Mouse (Mus musculus) embryonic facial prominence, embryonic 14.5 days (tissue): Measurements from ENCODE around the gene Ltbp3. TPM values are rescaled to one million over a fixed set of nuclear protein-coding genes. Genes with fewer than 3 reads are reported as not detected.

Experiments used
- ATAC-seq: fragments of 200-750 bp; cut with Nextera tagmentation; 2 replicates; pipeline ENCODE4 v1.8.0; 2017; ENCODE audit warnings: low read depth, moderate number of reproducible peaks, moderate TSS enrichment
- DNase-seq: peaks from one replicate; pipeline ENCODE4 v3.0.0-alpha.2; 2015; ENCODE audit warnings: low spot score
- H3K27ac ChIP-seq: fragments of 300-500 bp; sonication (generic); replicated peaks from 2 replicates; pipeline ENCODE4 v1.5.1; 2014; ENCODE audit warnings: low read depth, mild to moderate bottlenecking, low read length, moderate library complexity
- H3K27me3 ChIP-seq: fragments of 300-500 bp; sonication (generic); replicated peaks from 2 replicates; pipeline ENCODE4 v1.6.1; 2014; ENCODE audit warnings: low read length; ENCODE audit not compliant: control insufficient read depth, insufficient read depth
- H3K36me3 ChIP-seq: fragments of 300-500 bp; sonication (generic); 2 replicates; pipeline ENCODE4 v1.6.1; 2014; ENCODE audit warnings: low read length, mixed read lengths; ENCODE audit not compliant: control insufficient read depth, insufficient read depth
- H3K4me1 ChIP-seq: fragments of 300-500 bp; sonication (generic); 2 replicates; pipeline ENCODE4 v1.6.1; 2014; ENCODE audit warnings: antibody characterized with exemption, low read length; ENCODE audit not compliant: control insufficient read depth, insufficient read depth
- H3K4me2 ChIP-seq: fragments of 300-500 bp; sonication (generic); 2 replicates; pipeline ENCODE4 v1.6.1; 2014; ENCODE audit warnings: low read depth, mild to moderate bottlenecking, low read length, moderate library complexity, mixed read lengths
- H3K4me3 ChIP-seq: fragments of 300-500 bp; sonication (generic); 2 replicates; pipeline ENCODE4 v1.5.1; 2014; ENCODE audit warnings: low read depth, mild to moderate bottlenecking, low read length
- H3K9ac ChIP-seq: fragments of 300-500 bp; sonication (generic); 2 replicates; pipeline ENCODE4 v1.6.1; 2014; ENCODE audit warnings: low read depth, mild to moderate bottlenecking, low read length, moderate library complexity, mixed read lengths
- H3K9me3 ChIP-seq: fragments of 300-500 bp; sonication (generic); 2 replicates; pipeline ENCODE4 v1.6.1; 2016; ENCODE audit warnings: low read length; ENCODE audit not compliant: control insufficient read depth
- WGBS: fragments of 180-500 bp; shearing (Covaris S2); extraction: QIAGEN DNeasy Blood & Tissue Kit; methylation state at CpG from one replicate; pipeline ENCODE4 v1.1.7; 2014; 5-methylcytosine and 5-hydroxymethylcytosine counted together
- polyA plus RNA-seq: library from polyadenylated mRNA; unstranded; fragments of >200 nt; fragmentation: Nextera tagmentation; extraction: Ambion mirVana; gene quantifications from 2 replicates; pipeline ENCODE4 v1.2.1, GENCODE M21; 2014

Gene Ltbp3
- polyA plus RNA-seq, result 59.2 and 68.0 TPM in 2 replicates

DNA sequence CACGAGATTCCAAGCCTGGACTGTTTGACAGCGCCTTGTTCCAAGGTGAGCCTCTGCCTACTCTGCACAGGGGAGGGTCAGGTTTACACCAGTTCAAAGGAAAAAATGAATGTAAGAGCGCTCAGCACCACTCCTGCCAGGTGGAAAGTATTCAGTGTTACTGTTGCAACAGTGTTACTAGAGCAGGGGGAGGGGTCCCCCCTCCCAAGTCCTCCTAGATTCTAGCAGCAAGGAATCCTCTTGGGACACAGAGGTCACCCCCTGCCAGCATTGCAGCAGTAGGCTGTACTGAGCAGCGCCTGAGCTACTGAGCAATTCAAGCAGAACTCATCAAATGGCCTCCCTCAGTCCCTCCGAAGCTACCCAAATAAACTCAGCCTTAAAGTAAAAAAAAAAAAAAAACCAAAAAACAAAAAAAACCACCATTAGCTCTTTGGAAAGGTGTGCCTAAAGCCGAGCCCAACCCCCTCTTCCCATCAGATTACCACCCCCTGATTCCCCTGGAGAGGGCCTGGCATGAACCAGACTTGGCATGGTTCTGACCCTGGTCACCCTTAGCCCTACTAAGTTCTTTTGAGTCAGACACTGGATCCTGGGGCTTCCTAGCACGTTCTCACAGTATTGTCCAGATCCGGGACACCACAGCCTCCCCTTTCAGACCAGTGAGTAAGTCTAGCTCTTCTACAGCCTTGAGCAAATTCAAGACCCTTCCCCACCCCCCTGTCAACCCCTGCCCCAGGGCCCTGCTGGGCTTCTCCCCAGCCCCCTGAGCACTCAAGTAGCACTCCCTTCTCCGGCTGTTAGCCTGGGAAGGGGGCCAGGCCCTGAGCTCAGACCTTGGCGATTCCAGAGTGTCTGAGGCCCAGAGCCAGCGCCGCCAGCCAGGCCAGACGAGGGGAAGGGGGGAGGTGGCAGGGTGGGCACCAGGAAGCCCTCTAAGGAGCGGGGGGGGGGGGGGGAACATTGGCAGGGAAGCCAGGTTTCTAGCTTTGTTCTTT is at the start of gene Ltbp3:
Gene Ltbp3, plus strand, starts transcription at position 585 of the 998 bp plus-strand sequence.
- peak; percentile 86 for DNase-seq
- peaks cover 5% of the 10 kb centered on the region for H3K27me3 ChIP-seq
- no peaks in the 10 kb centered on the region for H3K9me3 ChIP-seq
- H3K4me1 ChIP-seq, result peaks cover 36% of the 10 kb centered on the region
- peak within 1 kb of the TSS; percentile 96 for H3K27ac ChIP-seq
- ATAC-seq, result peak; percentile 70
- H3K36me3 ChIP-seq, result no peaks in the 10 kb centered on the region
- 14% methylated on average over 11 of the region's 14 CpGs for WGBS
- H3K4me2 ChIP-seq, result peak within 1 kb of the TSS; percentile 91
- peak within 1 kb of the TSS; percentile 86 for H3K9ac ChIP-seq
- H3K4me3 ChIP-seq, result peak within 1 kb of the TSS; percentile 66

DNA sequence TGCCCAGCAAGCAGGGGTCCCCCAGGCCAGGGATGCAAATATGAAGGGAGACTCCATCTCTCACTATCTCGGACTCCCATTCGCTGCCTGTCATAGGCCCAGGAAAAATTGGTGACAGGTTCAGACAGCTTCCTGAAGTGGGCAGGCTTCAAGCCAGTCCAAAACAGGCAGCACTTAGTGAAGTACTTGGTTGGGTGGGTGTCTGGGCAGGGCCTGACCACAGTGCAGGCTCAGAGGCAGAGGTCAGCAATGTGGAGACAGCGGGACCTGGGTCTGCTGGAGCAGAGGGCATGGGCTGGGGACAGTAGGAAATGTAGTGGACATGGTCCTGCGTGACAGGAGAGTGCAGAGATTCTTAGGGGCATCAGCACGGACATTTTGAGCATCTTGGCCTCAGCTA is 49.1 kb upstream of the Ltbp3 start:
- Histone ChIP-seq H3K27me3 (no peaks in the 10 kb centered on the region), H3K9ac (peak overlapping the region; percentile 90), H3K9me3 (no peaks in the 10 kb centered on the region), H3K4me2 (peak overlapping the region; percentile 96), H3K4me1 (peaks cover 25% of the 10 kb centered on the region), H3K36me3 (peaks cover 52% of the 10 kb centered on the region), H3K4me3 (peak overlapping the region; percentile 88), H3K27ac (peak overlapping the region; percentile 74)
- DNase-seq (no peak), ATAC-seq (no peak)
- WGBS, result 63% methylated on average over 5 of the region's 5 CpGs

DNA sequence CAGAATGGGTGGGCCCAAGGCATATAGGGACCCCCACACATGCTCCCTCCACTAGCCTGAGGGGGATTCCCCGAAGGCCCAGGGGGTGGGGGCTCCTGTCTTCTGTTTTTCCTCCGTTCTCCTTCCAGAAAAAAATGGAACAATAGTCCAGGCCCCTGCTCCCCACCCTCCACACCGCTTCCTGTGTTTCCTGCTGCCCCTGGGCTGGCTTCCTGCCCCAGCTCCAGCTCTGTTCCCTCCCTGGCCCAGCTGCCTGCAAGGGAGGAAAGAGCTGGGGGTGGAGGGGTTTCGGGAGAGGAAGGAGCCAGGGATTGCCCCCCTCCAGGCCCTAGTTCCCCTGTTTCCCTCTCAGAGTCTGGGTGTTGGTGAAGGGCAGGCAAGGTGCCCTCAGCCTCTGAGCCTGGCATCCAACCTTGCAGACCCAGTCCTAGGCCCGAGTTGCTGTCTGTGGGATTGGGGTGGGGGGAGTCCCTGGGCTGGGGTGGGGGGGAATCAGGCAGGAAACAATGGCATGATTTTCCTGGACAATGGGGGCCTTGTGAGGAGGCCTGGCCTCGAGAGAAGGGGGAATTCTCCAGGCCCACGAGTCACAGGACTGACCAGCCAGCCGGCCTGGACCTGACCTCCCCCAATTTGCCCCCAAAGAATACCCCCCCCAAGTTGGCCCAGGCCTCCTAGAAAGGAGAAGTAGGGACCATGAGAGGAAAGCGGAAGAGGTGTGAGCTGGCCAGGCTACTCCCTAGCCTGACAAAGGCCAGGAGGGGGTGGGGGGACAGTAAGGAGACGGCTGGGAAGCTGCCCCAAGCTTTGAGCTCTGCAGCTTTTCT is 48.4 kb upstream of the Ltbp3 start:
- WGBS, result 34% methylated on average over 9 of the region's 10 CpGs
- peak overlapping the region; percentile 74 for H3K27ac ChIP-seq
- H3K27me3 ChIP-seq, result no peaks in the 10 kb centered on the region
- H3K4me2 ChIP-seq, result peak overlapping the region; percentile 96
- peaks cover 59% of the 10 kb centered on the region for H3K36me3 ChIP-seq
- peak overlapping the region; percentile 90 for H3K9ac ChIP-seq
- no peaks in the 10 kb centered on the region for H3K9me3 ChIP-seq
- DNase-seq, result peak; percentile 57
- ATAC-seq, result no peak
- H3K4me3 ChIP-seq, result peak overlapping the region; percentile 88
- H3K4me1 ChIP-seq, result peaks cover 25% of the 10 kb centered on the region

DNA sequence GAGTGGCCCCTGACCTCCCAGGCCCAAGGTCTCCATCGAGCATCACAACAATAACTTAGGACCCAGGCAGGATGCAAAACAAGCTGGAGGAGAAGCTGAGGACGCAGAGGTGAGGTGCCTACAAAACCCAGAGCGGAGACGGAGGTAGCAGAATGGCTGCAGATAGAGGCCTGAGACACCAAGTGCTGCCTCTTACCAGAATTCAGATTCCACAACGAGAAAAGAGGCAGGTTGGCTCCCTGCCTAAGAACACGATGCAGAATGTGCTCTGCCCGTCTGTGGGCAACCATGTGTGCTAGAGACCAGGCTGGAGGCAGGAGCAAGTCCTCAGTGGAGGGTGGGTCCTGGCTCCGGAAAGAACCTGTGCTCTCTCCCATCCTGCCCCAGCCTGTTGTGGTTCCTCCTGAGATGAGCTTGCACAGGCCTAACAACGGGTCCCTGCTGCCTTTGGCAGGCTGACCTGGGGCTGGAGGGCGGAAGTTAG is 47.7 kb upstream of the Ltbp3 start:
- Histone ChIP-seq H3K4me1 (peaks cover 25% of the 10 kb centered on the region), H3K36me3 (peaks cover 65% of the 10 kb centered on the region), H3K4me3 (peak overlapping the region; percentile 88), H3K27me3 (no peaks in the 10 kb centered on the region), H3K9ac (peak overlapping the region; percentile 90), H3K27ac (peak overlapping the region; percentile 74), H3K9me3 (no peaks in the 10 kb centered on the region), H3K4me2 (peak overlapping the region; percentile 96)
- DNase-seq, result no peak
- no peak for ATAC-seq
- WGBS, result 56% methylated on average over 10 of the region's 10 CpGs

DNA sequence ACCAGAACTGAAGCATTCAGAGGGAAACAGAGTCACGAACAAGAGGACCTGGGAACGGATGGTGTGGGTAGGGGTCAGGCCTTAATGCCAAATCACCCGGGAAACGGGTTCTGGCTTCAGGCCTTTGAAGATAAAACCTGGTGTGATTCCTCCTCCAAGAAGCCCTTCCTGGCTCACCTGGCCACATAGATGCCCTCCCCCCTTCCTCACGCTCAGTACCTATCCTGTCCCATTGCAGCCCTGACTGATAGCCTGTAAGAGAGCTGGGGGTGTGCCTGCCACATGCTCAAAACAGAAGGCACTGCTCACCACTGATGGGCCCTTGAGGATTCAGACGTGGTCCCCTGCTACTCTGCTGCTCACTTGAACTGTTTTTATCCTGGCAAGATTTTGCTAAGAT is 46.9 kb upstream of the Ltbp3 start:
- 85% methylated on average over 6 of the region's 6 CpGs for WGBS
- Histone ChIP-seq H3K4me1 (peaks cover 25% of the 10 kb centered on the region), H3K9ac (no peak overlapping the region), H3K4me2 (0 out of 2 replicates have a peak overlapping the region, but pooled peaks have one; percentile 96), H3K4me3 (no peak overlapping the region), H3K27me3 (no peaks in the 10 kb centered on the region), H3K27ac (no peak overlapping the region), H3K9me3 (no peaks in the 10 kb centered on the region), H3K36me3 (peaks cover 74% of the 10 kb centered on the region)
- ATAC-seq (no peak), DNase-seq (no peak)

DNA sequence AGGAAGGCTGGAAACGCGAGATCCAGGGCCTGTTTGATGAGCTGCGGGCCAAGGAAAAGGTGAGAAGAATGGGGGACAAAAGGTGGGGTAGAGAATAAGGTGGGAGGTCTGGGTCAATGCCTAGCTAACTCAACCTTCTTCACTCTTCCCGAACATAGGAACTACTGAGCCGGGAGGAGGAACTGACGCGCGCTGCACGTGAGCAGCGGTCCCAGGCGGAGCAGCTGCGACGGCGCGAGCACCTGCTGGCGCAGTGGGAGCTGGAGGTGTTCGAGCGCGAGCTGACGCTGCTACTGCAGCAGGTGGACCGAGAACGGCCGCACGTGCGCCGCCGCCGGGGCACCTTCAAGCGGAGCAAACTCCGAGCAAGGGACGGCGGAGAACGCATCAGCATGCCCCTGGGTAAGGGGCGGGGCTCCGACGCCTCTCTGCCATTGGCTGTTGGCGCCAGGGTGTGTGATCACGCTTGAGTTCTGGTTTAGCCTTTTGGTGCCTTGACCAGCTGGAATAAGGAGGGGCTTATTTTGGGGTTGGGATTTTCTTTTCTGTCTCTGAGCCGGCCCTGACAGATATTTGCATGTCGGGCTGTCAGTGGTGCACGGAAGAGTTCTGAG is 44.7 kb upstream of the Ltbp3 start:
- Histone ChIP-seq H3K4me2 (peak overlapping the region; percentile 10; the same call in 1 of the 2 replicates), H3K4me3 (no peak overlapping the region), H3K36me3 (peaks cover 91% of the 10 kb centered on the region), H3K9me3 (no peaks in the 10 kb centered on the region), H3K4me1 (peaks cover 17% of the 10 kb centered on the region), H3K27me3 (no peaks in the 10 kb centered on the region), H3K9ac (no peak overlapping the region), H3K27ac (no peak overlapping the region)
- DNase-seq (peak; percentile 53), ATAC-seq (peak; percentile 6; the same call in 1 of the 2 replicates)
- 22% methylated on average over 27 of the region's 41 CpGs for WGBS

DNA sequence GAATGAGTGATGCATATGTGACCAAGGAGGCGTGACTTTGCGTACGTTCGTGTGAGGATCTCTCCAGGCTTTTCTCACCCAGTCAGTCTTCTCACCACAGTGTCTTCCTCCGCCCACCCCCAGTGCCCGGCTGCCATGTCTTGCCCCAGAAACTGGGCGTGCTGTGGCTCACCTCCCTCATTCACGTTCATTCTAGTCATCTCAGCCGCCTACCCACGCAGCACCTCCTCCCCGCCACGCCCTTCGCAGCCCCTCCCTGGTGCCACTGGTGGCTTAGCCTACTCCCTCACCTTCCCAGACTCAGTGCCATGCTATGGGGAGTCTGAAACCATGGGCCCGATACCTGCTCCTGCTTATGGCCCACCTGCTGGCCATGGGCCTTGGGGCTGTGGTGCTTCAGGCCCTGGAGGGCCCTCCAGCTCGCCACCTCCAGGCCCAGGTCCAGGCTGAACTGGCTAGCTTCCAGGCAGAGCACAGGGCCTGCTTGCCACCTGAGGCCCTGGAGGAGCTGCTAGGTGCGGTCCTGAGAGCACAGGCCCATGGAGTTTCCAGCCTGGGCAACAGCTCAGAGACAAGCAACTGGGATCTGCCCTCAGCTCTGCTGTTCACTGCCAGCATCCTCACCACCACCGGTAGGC is 36.4 kb upstream of the Ltbp3 start, which contains the start of gene Kcnk7:
Gene Kcnk7, plus strand, starts transcription at position 205 of the 638 bp plus-strand sequence.
- Histone ChIP-seq H3K27ac (peak within 1 kb of the TSS; percentile 72), H3K27me3 (no peaks in the 10 kb centered on the region), H3K9me3 (no peaks in the 10 kb centered on the region), H3K9ac (0 out of 2 replicates have a peak within 1 kb of the TSS, but pooled peaks have one; percentile 38), H3K4me3 (no peak within 1 kb of the TSS), H3K4me1 (no peaks in the 10 kb centered on the region; the same call in 1 of the 2 replicates), H3K4me2 (peak within 1 kb of the TSS; percentile 1; the same call in 1 of the 2 replicates), H3K36me3 (peaks cover 73% of the 10 kb centered on the region)
- no peak for ATAC-seq
- 72% methylated on average over 17 of the region's 17 CpGs for WGBS
- DNase-seq, result no peak
